9 mouse cellular contexts compared by ENCODE assay signal in genomic region chr7:30607706-30608309, GRCm38 (mm10). TPM values are rescaled to one million over a fixed set of nuclear protein-coding genes. Genes with fewer than 3 reads are reported as not detected.
DNase-seq lines count a peak whose midpoint lies in the region; ATAC-seq and TF ChIP-seq lines count a peak whose summit lies in the region.
"Had no signal": no experiment of that assay in that cellular context is flagged by ENCODE, and none has a peak within 500 bp of the region (broad histone marks: within the 10 kb centered on the region; RNA-seq: fewer than 3 reads in every experiment).

No protein-coding gene starts in this region.

- WGBS in forebrain, embryonic 10.5 days = 30% methylated on average over 8 of the region's 8 CpGs
- 27% methylated on average over 8 of the region's 8 CpGs for WGBS in forebrain, embryonic 15.5 days
- 29% methylated on average over 8 of the region's 8 CpGs for WGBS in forebrain, postnatal 0 days
- 13% methylated on average over 8 of the region's 8 CpGs for WGBS in liver, embryonic 13.5 days (ENCODE audit: insufficient replicate concordance)

- ATAC-seq in forebrain, embryonic 15.5 days (replicated peaks) = no peak
- peak; percentile 42; the same call in 1 of the 2 replicates for ATAC-seq in forebrain, postnatal 0 days
- ATAC-seq in liver, embryonic 13.5 days (ENCODE audit: low read depth) = peak; percentile 60; the same call in 1 of the 2 replicates

- no peaks in the 10 kb centered on the region for H3K27me3 ChIP-seq in forebrain, embryonic 10.5 days (ENCODE audit: poor library complexity, severe bottlenecking)
- H3K27me3 ChIP-seq in forebrain, embryonic 15.5 days = no peaks in the 10 kb centered on the region
- H3K27me3 ChIP-seq in forebrain, postnatal 0 days (ENCODE audit: insufficient read depth, low read length) = no peaks in the 10 kb centered on the region
- peaks cover 4% of the 10 kb centered on the region; the same call in 1 of the 2 replicates for H3K27me3 ChIP-seq in liver, embryonic 13.5 days
- H3K27me3 ChIP-seq: limb, embryonic 15.5 days had no signal

- H3K9ac ChIP-seq in forebrain, embryonic 15.5 days (replicated peaks) = no peak overlapping the region
- no peak overlapping the region for H3K9ac ChIP-seq in forebrain, postnatal 0 days
- H3K9ac ChIP-seq in liver, embryonic 13.5 days = no peak overlapping the region
- H3K9ac ChIP-seq: limb, embryonic 15.5 days had no signal

- DNase-seq in forebrain, embryonic 10.5 days (ENCODE audit: extremely low spot score, low spot score) = peak; percentile 55
- DNase-seq in 3T3-L1 (ENCODE audit: low read depth, low spot score) = peak; percentile 42
- peak; percentile 96 for DNase-seq in R1 (ENCODE audit: low read depth, low spot score)
- no peak for DNase-seq in forebrain, postnatal 0 days
- DNase-seq in liver, embryonic 13.5 days = peak; percentile 29
- peak; percentile 71 for DNase-seq in retina, embryonic 14.5 days (ENCODE audit: low spot score)
- DNase-seq in adipocyte (ENCODE audit: low spot score) = no peak

- no peaks in the 10 kb centered on the region for H3K9me3 ChIP-seq in forebrain, embryonic 10.5 days
- H3K9me3 ChIP-seq in forebrain, embryonic 15.5 days = no peaks in the 10 kb centered on the region
- H3K9me3 ChIP-seq in forebrain, postnatal 0 days (ENCODE audit: low read length) = no peaks in the 10 kb centered on the region
- H3K9me3 ChIP-seq in liver, embryonic 13.5 days (replicated peaks) = no peaks in the 10 kb centered on the region
- H3K9me3 ChIP-seq: limb, embryonic 15.5 days had no signal

- no peak overlapping the region for H3K4me2 ChIP-seq in forebrain, embryonic 15.5 days (replicated peaks)
- no peak overlapping the region for H3K4me2 ChIP-seq in forebrain, postnatal 0 days (ENCODE audit: low read depth)
- no peak overlapping the region for H3K4me2 ChIP-seq in liver, embryonic 13.5 days
- H3K4me2 ChIP-seq: limb, embryonic 15.5 days had no signal

- H3K27ac ChIP-seq in forebrain, embryonic 10.5 days = no peak overlapping the region
- H3K27ac ChIP-seq in forebrain, embryonic 15.5 days (replicated peaks) = no peak overlapping the region
- no peak overlapping the region for H3K27ac ChIP-seq in forebrain, postnatal 0 days (ENCODE audit: low read depth, low read length)
- no peak overlapping the region for H3K27ac ChIP-seq in liver, embryonic 13.5 days
- H3K27ac ChIP-seq: limb, embryonic 15.5 days had no signal

- no peak overlapping the region for H3K4me3 ChIP-seq in forebrain, embryonic 10.5 days
- H3K4me3 ChIP-seq in forebrain, embryonic 15.5 days = no peak overlapping the region
- H3K4me3 ChIP-seq in forebrain, postnatal 0 days (ENCODE audit: low read depth, low read length) = no peak overlapping the region
- no peak overlapping the region for H3K4me3 ChIP-seq in liver, embryonic 13.5 days (replicated peaks)
- H3K4me3 ChIP-seq: limb, embryonic 15.5 days had no signal

- H3K36me3 ChIP-seq in forebrain, embryonic 10.5 days (replicated peaks) = no peaks in the 10 kb centered on the region
- no peaks in the 10 kb centered on the region for H3K36me3 ChIP-seq in forebrain, embryonic 15.5 days
- no peaks in the 10 kb centered on the region for H3K36me3 ChIP-seq in forebrain, postnatal 0 days (ENCODE audit: insufficient read depth)
- H3K36me3 ChIP-seq in liver, embryonic 13.5 days = no peaks in the 10 kb centered on the region
- H3K36me3 ChIP-seq: limb, embryonic 15.5 days had no signal

- peak; percentile 61 for TF ChIP-seq CTCF in forebrain, postnatal 0 days (IDR thresholded peaks at IDR 0.05; ENCODE audit: low read depth)

- peaks cover 10% of the 10 kb centered on the region for H3K4me1 ChIP-seq in forebrain, embryonic 10.5 days
- no peaks in the 10 kb centered on the region for H3K4me1 ChIP-seq in forebrain, embryonic 15.5 days
- H3K4me1 ChIP-seq in forebrain, postnatal 0 days (ENCODE audit: insufficient read depth) = no peaks in the 10 kb centered on the region
- H3K4me1 ChIP-seq in liver, embryonic 13.5 days (replicated peaks) = no peaks in the 10 kb centered on the region

RNA-seq across cellular contexts. Expression of gene Upk1a, which starts 4.8 kb away (rescaled TPM):
- polyA plus RNA-seq in forebrain, embryonic 10.5 days (2016; fragmentation: Nextera tagmentation; extraction: Ambion mirVana) = 0.68 and 0.71 TPM in 2 replicates
- polyA plus RNA-seq in forebrain, embryonic 15.5 days (2015; fragmentation: Nextera tagmentation; extraction: Ambion mirVana) = 0.11 and 0.47 TPM in 2 replicates
- total RNA-seq in forebrain, postnatal 0 days (2014; rRNA removed) = 0.29 and 0.38 TPM in 2 replicates
- polyA plus RNA-seq in forebrain, postnatal 0 days (2015; fragmentation: Nextera tagmentation; extraction: Ambion mirVana) = 0.42 and 0.62 TPM in 2 replicates
- polyA plus RNA-seq in liver, embryonic 13.5 days (2015; fragmentation: Nextera tagmentation; extraction: Ambion mirVana) = 0.09 and 0.50 TPM in 2 replicates

RNA-seq across cellular contexts. Expression of gene Zbtb32, which starts 9.1 kb away (rescaled TPM):
- polyA plus RNA-seq in forebrain, embryonic 10.5 days (2016; fragmentation: Nextera tagmentation; extraction: Ambion mirVana) = 0.09 and 0.20 TPM in 2 replicates
- polyA plus RNA-seq in forebrain, embryonic 15.5 days (2015; fragmentation: Nextera tagmentation; extraction: Ambion mirVana) = 0.33 and 0.50 TPM in 2 replicates
- total RNA-seq in forebrain, postnatal 0 days (2014; rRNA removed) = not detected in 2 replicates
- 0.08 and 0.17 TPM in 2 replicates for polyA plus RNA-seq in forebrain, postnatal 0 days (2015; fragmentation: Nextera tagmentation; extraction: Ambion mirVana)
- polyA plus RNA-seq in liver, embryonic 13.5 days (2015; fragmentation: Nextera tagmentation; extraction: Ambion mirVana) = 0.09 and 0.20 TPM in 2 replicates

RNA-seq across cellular contexts. Expression of gene Cox6b1, which starts 18.1 kb away (rescaled TPM):
- 762 and 774 TPM in 2 replicates for polyA plus RNA-seq in forebrain, embryonic 10.5 days (2016; fragmentation: Nextera tagmentation; extraction: Ambion mirVana)
- polyA plus RNA-seq in forebrain, embryonic 15.5 days (2015; fragmentation: Nextera tagmentation; extraction: Ambion mirVana) = 899 and 915 TPM in 2 replicates
- total RNA-seq in forebrain, postnatal 0 days (2014; rRNA removed) = 292 and 602 TPM in 2 replicates
- 1,225 and 1,355 TPM in 2 replicates for polyA plus RNA-seq in forebrain, postnatal 0 days (2015; fragmentation: Nextera tagmentation; extraction: Ambion mirVana)
- 690 and 705 TPM in 2 replicates for polyA plus RNA-seq in liver, embryonic 13.5 days (2015; fragmentation: Nextera tagmentation; extraction: Ambion mirVana)

RNA-seq across cellular contexts. Expression of gene Kmt2b, which starts 19.3 kb away (rescaled TPM):
- 10.1 and 10.4 TPM in 2 replicates for polyA plus RNA-seq in forebrain, embryonic 10.5 days (2016; fragmentation: Nextera tagmentation; extraction: Ambion mirVana)
- polyA plus RNA-seq in forebrain, embryonic 15.5 days (2015; fragmentation: Nextera tagmentation; extraction: Ambion mirVana) = 10.4 and 12.0 TPM in 2 replicates
- 31.2 and 31.5 TPM in 2 replicates for total RNA-seq in forebrain, postnatal 0 days (2014; rRNA removed)
- 3.8 and 5.2 TPM in 2 replicates for polyA plus RNA-seq in forebrain, postnatal 0 days (2015; fragmentation: Nextera tagmentation; extraction: Ambion mirVana)
- 2.8 and 3.8 TPM in 2 replicates for polyA plus RNA-seq in liver, embryonic 13.5 days (2015; fragmentation: Nextera tagmentation; extraction: Ambion mirVana)

RNA-seq across cellular contexts. Expression of gene Etv2, which starts 27.8 kb away (rescaled TPM):
- 0.30 TPM in 1 of 2 replicates, not detected in the other for polyA plus RNA-seq in forebrain, embryonic 10.5 days (2016; fragmentation: Nextera tagmentation; extraction: Ambion mirVana)
- polyA plus RNA-seq in forebrain, embryonic 15.5 days (2015; fragmentation: Nextera tagmentation; extraction: Ambion mirVana) = not detected in 2 replicates
- not detected in 2 replicates for total RNA-seq in forebrain, postnatal 0 days (2014; rRNA removed)
- polyA plus RNA-seq in forebrain, postnatal 0 days (2015; fragmentation: Nextera tagmentation; extraction: Ambion mirVana) = not detected in 2 replicates
- polyA plus RNA-seq in liver, embryonic 13.5 days (2015; fragmentation: Nextera tagmentation; extraction: Ambion mirVana) = 0.09 TPM in 1 of 2 replicates, not detected in the other
- polyA plus RNA-seq: limb, embryonic 15.5 days had no signal

Comparison
In these comparisons a context has a peak if more than half of its experiments do, and no peak if none do; other contexts are left out.
1. DNase-seq: peak in forebrain, embryonic 10.5 days (single experiment), 3T3-L1 (single experiment), R1 (single experiment), liver, embryonic 13.5 days (single experiment) and retina, embryonic 14.5 days (single experiment); none in forebrain, postnatal 0 days (single experiment) and adipocyte (single experiment).